Mouse (Mus musculus) testis, adult 2 months (tissue): ENCODE measurements around the gene Ncf4.

Source experiments
- CTCF ChIP-seq: fragments of 200-500 bp; IDR thresholded peaks from 2 replicates; pipeline ENCODE4 v1.5.1; 2012; ENCODE audit warnings: low read depth, mild to moderate bottlenecking, inconsistent platforms, low read length, moderate library complexity; ENCODE audit not compliant: control insufficient read depth, insufficient read depth, insufficient replicate concordance
- POLR2A ChIP-seq: fragments of 200-500 bp; IDR thresholded peaks from 2 replicates; pipeline ENCODE4 v1.6.1; 2012; ENCODE audit warnings: low read depth, mild to moderate bottlenecking, inconsistent platforms, low read length, moderate library complexity; ENCODE audit not compliant: control insufficient read depth

DNA sequence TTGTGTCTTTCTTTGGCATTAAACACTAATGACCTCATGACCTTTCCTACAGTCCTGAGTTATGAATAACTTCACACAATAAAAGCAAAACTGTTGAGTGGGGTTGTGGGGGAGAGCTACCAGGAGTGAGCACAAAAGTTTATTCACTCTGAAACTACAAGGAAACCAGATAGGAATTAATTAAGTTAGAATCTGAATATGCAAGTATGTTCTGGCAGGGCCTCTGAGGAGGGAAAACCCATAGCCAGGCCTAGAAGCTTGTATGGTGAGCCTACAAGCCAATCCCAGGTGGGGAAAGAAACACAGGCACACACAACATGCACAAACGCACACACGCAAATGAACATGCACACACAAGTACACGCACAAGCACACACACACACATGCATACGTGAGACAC, 58.1 kb downstream of the Ncf4 start:
- no peak for TF ChIP-seq CTCF
- no peak for TF ChIP-seq POLR2A
